Mouse (Mus musculus) hindlimb bud, embryonic 11.5 days (tissue): ENCODE measurements around the gene Cep170b.

Experiments used
- DNase-seq: peaks from one replicate; pipeline ENCODE4 v3.0.0-alpha.2; 2012; ENCODE audit warnings: low read depth, low spot score; ENCODE audit errors: extremely low spot score

The Cep170b gene

GRCm38 (mm10) chr12:112760154-112760926 lies 40.1 kb downstream of the Cep170b start, which contains the start of gene Pld4:
Gene Pld4 (plus strand): TSS chr12:112760655.
- no peak for DNase-seq

GRCm38 (mm10) chr12:112761411-112761810 lies 41.2 kb downstream of the Cep170b start:
- no peak for DNase-seq

GRCm38 (mm10) chr12:112762018-112762417 lies 41.8 kb downstream of the Cep170b start:
- DNase-seq = no peak

- no peak for DNase-seq
These were observed 42.9 kb downstream of the Cep170b start for GRCm38 (mm10) chr12:112763176-112763575.

GRCm38 (mm10) chr12:112764141-112764540 lies 43.9 kb downstream of the Cep170b start:
- DNase-seq = no peak

- no peak for DNase-seq
These were observed 44.7 kb downstream of the Cep170b start for GRCm38 (mm10) chr12:112764991-112765390.

- no peak for DNase-seq
These were observed 46.3 kb downstream of the Cep170b start for GRCm38 (mm10) chr12:112766586-112766985.

- no peak for DNase-seq
These were observed 47.0 kb downstream of the Cep170b start for GRCm38 (mm10) chr12:112767036-112767890.

- DNase-seq = no peak
These were observed 47.9 kb downstream of the Cep170b start for GRCm38 (mm10) chr12:112768166-112768565.

- no peak for DNase-seq
These were observed 48.8 kb downstream of the Cep170b start for GRCm38 (mm10) chr12:112769031-112769430.

GRCm38 (mm10) chr12:112769751-112770150 lies 49.5 kb downstream of the Cep170b start:
- DNase-seq = no peak

GRCm38 (mm10) chr12:112770396-112770795 lies 50.1 kb downstream of the Cep170b start:
- DNase-seq = no peak

GRCm38 (mm10) chr12:112772306-112772705 lies 52.1 kb downstream of the Cep170b start:
- DNase-seq = no peak

- no peak for DNase-seq
These were observed 53.1 kb downstream of the Cep170b start for GRCm38 (mm10) chr12:112773366-112773765.

GRCm38 (mm10) chr12:112774026-112774425 lies 53.8 kb downstream of the Cep170b start:
- DNase-seq = no peak

GRCm38 (mm10) chr12:112774481-112774880 lies 54.2 kb downstream of the Cep170b start:
- DNase-seq = no peak

- DNase-seq = no peak
These were observed 70.8 kb downstream of the Cep170b start for GRCm38 (mm10) chr12:112791026-112791425.

- DNase-seq = no peak
These were observed 73.5 kb downstream of the Cep170b start for GRCm38 (mm10) chr12:112793601-112794355.

- DNase-seq = no peak
These were observed 74.1 kb downstream of the Cep170b start for GRCm38 (mm10) chr12:112794356-112794816.

GRCm38 (mm10) chr12:112794998-112795397 lies 74.7 kb downstream of the Cep170b start:
- no peak for DNase-seq

- DNase-seq = no peak
These were observed 75.3 kb downstream of the Cep170b start for GRCm38 (mm10) chr12:112795466-112796104.
